Mouse (Mus musculus): ENCODE data around the gene Zfp13. TPM values are rescaled to one million over a fixed set of nuclear protein-coding genes. Genes with fewer than 3 reads are reported as not detected.

Gene Zfp13
- polyA plus RNA-seq, 1 experiment from 2014 or later = 19.2 TPM

GRCm38 (mm10) chr17:23617087-23617486 lies 17.8 kb upstream of the Zfp13 start:
- Histone ChIP-seq H3K4me3 (ENCODE audit: low read depth, low read length) (no peak overlapping the region), H3K27me3 (ENCODE audit: control insufficient read depth, insufficient read depth, low read length) (no peaks in the 10 kb centered on the region), H3K36me3 (ENCODE audit: control insufficient read depth, insufficient read depth, low read length) (no peaks in the 10 kb centered on the region), H3K9me3 (ENCODE audit: control insufficient read depth, low read length) (no peaks in the 10 kb centered on the region), H3K4me2 (ENCODE audit: low read depth, low read length, severe bottlenecking) (no peak overlapping the region), H3K4me1 (replicated peaks; ENCODE audit: control insufficient read depth, insufficient read depth, low read length) (no peaks in the 10 kb centered on the region), H3K9ac (ENCODE audit: low read length) (no peak overlapping the region), H3K27ac (ENCODE audit: low read depth, low read length) (no peak overlapping the region)
- WGBS = 63% methylated on average over 9 of the region's 9 CpGs
- ATAC-seq (replicated peaks; ENCODE audit: low FRiP score) = no peak
- no peak for DNase-seq (ENCODE audit: low spot score)

- ATAC-seq (replicated peaks; ENCODE audit: low FRiP score) (0 out of 2 replicates have a peak, but pooled peaks have one; percentile 46), DNase-seq (ENCODE audit: low spot score) (peak; percentile 70)
- Histone ChIP-seq H3K27me3 (ENCODE audit: control insufficient read depth, insufficient read depth, low read length) (no peaks in the 10 kb centered on the region), H3K36me3 (ENCODE audit: control insufficient read depth, insufficient read depth, low read length) (no peaks in the 10 kb centered on the region), H3K9ac (ENCODE audit: low read length) (no peak overlapping the region), H3K27ac (ENCODE audit: low read depth, low read length) (no peak overlapping the region), H3K4me2 (ENCODE audit: low read depth, low read length, severe bottlenecking) (no peak overlapping the region), H3K4me3 (ENCODE audit: low read depth, low read length) (no peak overlapping the region), H3K9me3 (ENCODE audit: control insufficient read depth, low read length) (no peaks in the 10 kb centered on the region), H3K4me1 (replicated peaks; ENCODE audit: control insufficient read depth, insufficient read depth, low read length) (no peaks in the 10 kb centered on the region)
- WGBS = 87% methylated on average over 28 of the region's 28 CpGs
These were observed 11.1 kb upstream of the Zfp13 start for GRCm38 (mm10) chr17:23610361-23610800.

GRCm38 (mm10) chr17:23609612-23610011 lies 10.3 kb upstream of the Zfp13 start:
- Histone ChIP-seq H3K36me3 (ENCODE audit: control insufficient read depth, insufficient read depth, low read length) (no peaks in the 10 kb centered on the region), H3K9ac (ENCODE audit: low read length) (no peak overlapping the region), H3K4me2 (ENCODE audit: low read depth, low read length, severe bottlenecking) (no peak overlapping the region), H3K4me3 (ENCODE audit: low read depth, low read length) (no peak overlapping the region), H3K4me1 (replicated peaks; ENCODE audit: control insufficient read depth, insufficient read depth, low read length) (no peaks in the 10 kb centered on the region), H3K27ac (ENCODE audit: low read depth, low read length) (no peak overlapping the region), H3K27me3 (ENCODE audit: control insufficient read depth, insufficient read depth, low read length) (no peaks in the 10 kb centered on the region), H3K9me3 (ENCODE audit: control insufficient read depth, low read length) (no peaks in the 10 kb centered on the region)
- DNase-seq (ENCODE audit: low spot score) (no peak), ATAC-seq (replicated peaks; ENCODE audit: low FRiP score) (no peak)
- whole genome bisulfite sequencing = 94% methylated on average over 24 of the region's 24 CpGs

GRCm38 (mm10) chr17:23605220-23605619 lies 5.9 kb upstream of the Zfp13 start:
- Histone ChIP-seq H3K9ac (ENCODE audit: low read length) (no peak overlapping the region), H3K36me3 (ENCODE audit: control insufficient read depth, insufficient read depth, low read length) (no peaks in the 10 kb centered on the region), H3K27me3 (ENCODE audit: control insufficient read depth, insufficient read depth, low read length) (no peaks in the 10 kb centered on the region), H3K4me2 (ENCODE audit: low read depth, low read length, severe bottlenecking) (no peak overlapping the region), H3K27ac (ENCODE audit: low read depth, low read length) (no peak overlapping the region), H3K4me1 (replicated peaks; ENCODE audit: control insufficient read depth, insufficient read depth, low read length) (peaks cover 2% of the 10 kb centered on the region; the same call in 1 of the 2 replicates), H3K9me3 (ENCODE audit: control insufficient read depth, low read length) (no peaks in the 10 kb centered on the region), H3K4me3 (ENCODE audit: low read depth, low read length) (no peak overlapping the region)
- DNase-seq (ENCODE audit: low spot score) = no peak
- no peak for ATAC-seq (replicated peaks; ENCODE audit: low FRiP score)
- 80% methylated on average over 8 of the region's 8 CpGs for WGBS

- Histone ChIP-seq H3K27ac (ENCODE audit: low read depth, low read length) (no peak overlapping the region), H3K9ac (ENCODE audit: low read length) (no peak overlapping the region), H3K9me3 (ENCODE audit: control insufficient read depth, low read length) (no peaks in the 10 kb centered on the region), H3K4me3 (ENCODE audit: low read depth, low read length) (no peak overlapping the region), H3K27me3 (ENCODE audit: control insufficient read depth, insufficient read depth, low read length) (no peaks in the 10 kb centered on the region), H3K4me2 (ENCODE audit: low read depth, low read length, severe bottlenecking) (no peak overlapping the region), H3K4me1 (replicated peaks; ENCODE audit: control insufficient read depth, insufficient read depth, low read length) (peaks cover 2% of the 10 kb centered on the region; the same call in 1 of the 2 replicates), H3K36me3 (ENCODE audit: control insufficient read depth, insufficient read depth, low read length) (no peaks in the 10 kb centered on the region)
- WGBS = 78% methylated on average over 7 of the region's 7 CpGs
- ATAC-seq (replicated peaks; ENCODE audit: low FRiP score) (no peak), DNase-seq (ENCODE audit: low spot score) (no peak)
These were observed 5.1 kb upstream of the Zfp13 start for GRCm38 (mm10) chr17:23604394-23604793.

- H3K36me3 ChIP-seq (ENCODE audit: control insufficient read depth, insufficient read depth, low read length) = no peaks in the 10 kb centered on the region
- DNase-seq (ENCODE audit: low spot score) = no peak
- no peak overlapping the region for H3K9ac ChIP-seq (ENCODE audit: low read length)
- no peak for ATAC-seq (replicated peaks; ENCODE audit: low FRiP score)
- WGBS = 55% methylated on average over 2 of the region's 2 CpGs
- peaks cover 2% of the 10 kb centered on the region; the same call in 1 of the 2 replicates for H3K4me1 ChIP-seq (replicated peaks; ENCODE audit: control insufficient read depth, insufficient read depth, low read length)
- H3K9me3 ChIP-seq (ENCODE audit: control insufficient read depth, low read length) = no peaks in the 10 kb centered on the region
- H3K27me3 ChIP-seq (ENCODE audit: control insufficient read depth, insufficient read depth, low read length) = no peaks in the 10 kb centered on the region
- H3K4me2 ChIP-seq (ENCODE audit: low read depth, low read length, severe bottlenecking) = no peak overlapping the region
- no peak overlapping the region for H3K4me3 ChIP-seq (ENCODE audit: low read depth, low read length)
- H3K27ac ChIP-seq (ENCODE audit: low read depth, low read length) = no peak overlapping the region
These were observed 4.3 kb upstream of the Zfp13 start for GRCm38 (mm10) chr17:23603542-23603941.

- Histone ChIP-seq H3K9ac (ENCODE audit: low read length) (no peak overlapping the region), H3K36me3 (ENCODE audit: control insufficient read depth, insufficient read depth, low read length) (no peaks in the 10 kb centered on the region), H3K4me3 (ENCODE audit: low read depth, low read length) (no peak overlapping the region), H3K4me2 (ENCODE audit: low read depth, low read length, severe bottlenecking) (no peak overlapping the region), H3K27me3 (ENCODE audit: control insufficient read depth, insufficient read depth, low read length) (no peaks in the 10 kb centered on the region), H3K27ac (ENCODE audit: low read depth, low read length) (no peak overlapping the region), H3K4me1 (replicated peaks; ENCODE audit: control insufficient read depth, insufficient read depth, low read length) (peaks cover 2% of the 10 kb centered on the region; the same call in 1 of the 2 replicates), H3K9me3 (ENCODE audit: control insufficient read depth, low read length) (no peaks in the 10 kb centered on the region)
- no peak for DNase-seq (ENCODE audit: low spot score)
- no peak for ATAC-seq (replicated peaks; ENCODE audit: low FRiP score)
- WGBS = 9% methylated on average over 8 of the region's 8 CpGs
These were observed 3.8 kb upstream of the Zfp13 start for GRCm38 (mm10) chr17:23603077-23603476.

GRCm38 (mm10) chr17:23601836-23602585 lies 2.7 kb upstream of the Zfp13 start:
- DNase-seq (ENCODE audit: low spot score) (no peak), ATAC-seq (replicated peaks; ENCODE audit: low FRiP score) (no peak)
- Histone ChIP-seq H3K36me3 (ENCODE audit: control insufficient read depth, insufficient read depth, low read length) (no peaks in the 10 kb centered on the region), H3K4me3 (ENCODE audit: low read depth, low read length) (no peak overlapping the region), H3K27ac (ENCODE audit: low read depth, low read length) (no peak overlapping the region), H3K9ac (ENCODE audit: low read length) (no peak overlapping the region), H3K4me1 (replicated peaks; ENCODE audit: control insufficient read depth, insufficient read depth, low read length) (peaks cover 2% of the 10 kb centered on the region; the same call in 1 of the 2 replicates), H3K27me3 (ENCODE audit: control insufficient read depth, insufficient read depth, low read length) (no peaks in the 10 kb centered on the region), H3K4me2 (ENCODE audit: low read depth, low read length, severe bottlenecking) (no peak overlapping the region), H3K9me3 (ENCODE audit: control insufficient read depth, low read length) (no peaks in the 10 kb centered on the region)
- 42% methylated on average over 10 of the region's 10 CpGs for WGBS

All from forebrain, embryonic 11.5 days (tissue).